Mouse (Mus musculus): ENCODE results near the gene Scarb2. TPM values are rescaled to one million over a fixed set of nuclear protein-coding genes. Genes with fewer than 3 reads are reported as not detected.

The Scarb2 gene
- 10 to 100 TPM; 40.5 to 48.1 TPM for total RNA-seq (2023)

GRCm38 (mm10) chr5:92506733-92507132 lies at the start of gene Scarb2:
TSS of gene Scarb2 (minus strand) at chr5:92506833.

GRCm38 (mm10) chr5:92554891-92555511 lies 48.4 kb upstream of the Scarb2 start, which contains the start of gene Fam47e:
TSS of gene Fam47e (plus strand) at chr5:92555069.

GRCm38 (mm10) chr5:92435025-92435584 lies 71.5 kb downstream of the Scarb2 start, which contains the start of gene Nup54:
TSS of gene Nup54 (minus strand) at chr5:92435219.

Other genes with a start within 250 kb of the Scarb2 start
- gene Naaa, start 228.7 kb downstream of the Scarb2 start, total RNA-seq (2023), result 1 to 10 TPM; 6.4 to 7.4 TPM
- gene Sdad1, start 196.4 kb downstream of the Scarb2 start, total RNA-seq (2023), result 10 to 100 TPM; 69.2 to 76.7 TPM
- 1 to 10 TPM in 1 of 2 experiments, under 1 TPM in 1; 0.74 to 1.3 TPM for gene Cxcl9, start 178.8 kb downstream of the Scarb2 start, total RNA-seq (2023)
- not detected for gene Art3, start 175.0 kb downstream of the Scarb2 start, total RNA-seq (2023)
- gene Cxcl10, start 157.9 kb downstream of the Scarb2 start, total RNA-seq (2023), result 1 to 10 TPM; 1.6 to 2.7 TPM
- 10 to 100 TPM; 49.9 to 60.1 TPM for gene Nup54, start 71.6 kb downstream of the Scarb2 start, total RNA-seq (2023)
- gene Fam47e, start 48.2 kb upstream of the Scarb2 start, total RNA-seq (2023), result not detected
- gene Stbd1, start 96.2 kb upstream of the Scarb2 start, total RNA-seq (2023), result not detected
- not detected for gene Ccdc158, start 168.4 kb upstream of the Scarb2 start, total RNA-seq (2023)
- not detected for gene Shroom3, start 176.6 kb upstream of the Scarb2 start, total RNA-seq (2023)